Mouse (Mus musculus) heart, postnatal 0 days (tissue): ENCODE results near the gene Gpm6b.

Experiments used
- CTCF ChIP-seq: IDR thresholded peaks from 2 replicates; pipeline ENCODE4 v1.5.1; 2016; ENCODE audit warnings: antibody characterized with exemption, control low read depth, low read depth
- EP300 ChIP-seq: IDR thresholded peaks from 2 replicates; pipeline ENCODE4 v1.6.1; 2016; ENCODE audit warnings: antibody characterized with exemption, low read depth

DNA sequence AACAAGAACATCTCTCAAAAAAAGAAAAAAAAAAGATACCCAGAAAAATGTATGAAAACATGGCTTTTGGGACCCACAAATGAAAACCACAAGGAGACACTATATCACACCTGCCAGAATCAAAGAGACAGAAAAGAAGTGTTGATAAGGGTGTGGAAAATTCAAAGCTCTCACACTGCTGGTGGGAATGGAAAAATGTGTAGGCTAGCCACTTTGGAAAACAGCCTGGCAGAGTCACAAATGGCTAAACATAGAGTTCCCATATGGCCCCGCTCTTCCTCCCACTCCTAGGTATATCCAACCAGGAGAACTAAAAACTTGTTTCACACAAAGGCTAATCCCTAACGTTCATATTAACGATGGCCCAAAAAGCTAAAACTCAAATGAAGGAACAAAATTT is 84.5 kb downstream of the Gpm6b start:
- TF ChIP-seq CTCF (no peak), EP300 (no peak)
